Mouse (Mus musculus) yolk sac, embryonic 10.5 days (tissue): ENCODE results near the gene Stmn3.
A peak's percentile ranks its signal among the peaks of the same experiment; 100 is the strongest.

Experiments
- DNase-seq: peaks from one replicate; pipeline ENCODE4 v3.0.0-alpha.2; 2017; ENCODE audit warnings: low spot score

Stmn3 gene

GRCm38 (mm10) chr2:181286629-181287337, 27.5 kb downstream of the Stmn3 start:
- no peak for DNase-seq

GRCm38 (mm10) chr2:181279968-181280367, 34.3 kb downstream of the Stmn3 start:
- DNase-seq: no peak

- peak; percentile 54 for DNase-seq
These were observed 36.4 kb downstream of the Stmn3 start for GRCm38 (mm10) chr2:181277866-181278265.

GRCm38 (mm10) chr2:181276766-181277165, 37.5 kb downstream of the Stmn3 start:
- DNase-seq: no peak

GRCm38 (mm10) chr2:181274639-181275038, 39.7 kb downstream of the Stmn3 start:
- no peak for DNase-seq

GRCm38 (mm10) chr2:181273829-181274228, 40.5 kb downstream of the Stmn3 start:
- no peak for DNase-seq

GRCm38 (mm10) chr2:181272092-181272491, 42.2 kb downstream of the Stmn3 start:
- DNase-seq: no peak

GRCm38 (mm10) chr2:181266839-181267238, 47.5 kb downstream of the Stmn3 start:
- no peak for DNase-seq
